Mouse (Mus musculus) kidney, adult 2 months (tissue): ENCODE data around the gene Slc22a17. TPM values are rescaled to one million over a fixed set of nuclear protein-coding genes. Genes with fewer than 3 reads are reported as not detected.
"Not testable (repeated sequence)": the region's sequence is repeated elsewhere in the genome, so short reads cannot be mapped to it uniquely, and the experiment has no call there.

Experiments used
- DNase-seq: peaks from one replicate; pipeline ENCODE4 v3.0.0; 2021
- H3K27ac ChIP-seq: fragments of 200-500 bp; 2 replicates; pipeline ENCODE4 v1.5.1; 2012; ENCODE audit warnings: low read depth, low read length, control low read depth, inconsistent platforms; ENCODE audit not compliant: insufficient read depth
- H3K27me3 ChIP-seq: fragments of 200-500 bp; replicated peaks from 2 replicates; pipeline ENCODE4 v1.6.1; 2012; ENCODE audit warnings: mild to moderate bottlenecking, moderate library complexity, low read length, inconsistent platforms; ENCODE audit not compliant: control insufficient read depth, insufficient read depth
- H3K36me3 ChIP-seq: fragments of 200-500 bp; 2 replicates; pipeline ENCODE4 v1.6.1; 2012; ENCODE audit warnings: mild to moderate bottlenecking, moderate library complexity, low read length, inconsistent platforms; ENCODE audit not compliant: control insufficient read depth, insufficient read depth
- H3K4me1 ChIP-seq: fragments of 200-500 bp; 2 replicates; pipeline ENCODE4 v1.6.1; 2011; ENCODE audit warnings: low read length; ENCODE audit not compliant: control insufficient read depth, insufficient read depth
- H3K4me3 ChIP-seq: fragments of 200-500 bp; 2 replicates; pipeline ENCODE4 v1.5.1; 2011; ENCODE audit warnings: mild to moderate bottlenecking, low read depth, low read length, control low read depth; ENCODE audit not compliant: insufficient read depth
- CTCF ChIP-seq: fragments of 200-500 bp; conservative IDR thresholded peaks from 2 replicates; pipeline ENCODE4 v1.5.1; 2011; ENCODE audit warnings: low read depth, mild to moderate bottlenecking, control low read depth, low read length, moderate library complexity, mixed read lengths; ENCODE audit not compliant: insufficient read depth, insufficient read length
- POLR2A ChIP-seq: fragments of 200-500 bp; IDR thresholded peaks from one replicate; pipeline ENCODE4 v1.6.1; 2011; ENCODE audit warnings: low read depth, low read length, control low read depth
- WGBS: fragments of 180-500 bp; shearing (Covaris S2); methylation state at CpG from one replicate; pipeline ENCODE4 v1.1.7; 2018; 5-methylcytosine and 5-hydroxymethylcytosine counted together
- polyA plus RNA-seq: library from polyadenylated mRNA; depleted of rRNA; stranded (reverse); fragments of >200 nt; gene quantifications from 2 replicates; pipeline ENCODE4 v1.2.3, GENCODE M21; 2012; rRNA removed

The Slc22a17 gene
- 63.9 and 85.8 TPM in 2 replicates for polyA plus RNA-seq

DNA sequence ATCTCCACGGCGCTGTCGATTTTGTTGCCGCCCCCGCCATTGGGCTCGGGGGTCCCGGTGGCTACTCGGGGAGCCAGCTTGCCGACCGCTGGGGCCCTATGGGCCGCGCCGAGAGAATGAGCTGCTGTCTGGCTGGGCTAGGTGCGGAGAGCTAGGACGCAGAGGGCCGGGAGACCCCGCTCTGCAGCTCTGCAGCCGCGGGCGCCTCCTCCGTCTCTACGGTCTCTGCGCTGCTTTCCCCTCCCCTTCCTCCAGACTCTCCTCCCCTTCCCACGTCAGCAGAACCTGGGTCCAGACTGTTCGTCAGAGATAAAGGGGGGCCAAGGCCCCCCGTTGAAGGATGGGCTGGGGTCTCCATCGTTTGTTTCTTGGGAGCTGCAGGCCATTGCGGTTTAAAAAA, at the start of gene Slc22a17:
Gene Slc22a17 (minus strand): TSS at position 247 of the 400 bp plus-strand sequence.
- Histone ChIP-seq H3K4me3 (peak within 1 kb of the TSS; percentile 93), H3K27ac (no peak within 1 kb of the TSS), H3K36me3 (no peaks in the 10 kb centered on the region), H3K27me3 (no peaks in the 10 kb centered on the region), H3K4me1 (0 out of 2 replicates have a peak, but pooled peaks cover 3% of the 10 kb centered on the region)
- peak; percentile 46 for TF ChIP-seq POLR2A
- no peak for TF ChIP-seq CTCF
- peak; percentile 69 for DNase-seq
- WGBS = under 1% methylated on average over 28 of the region's 28 CpGs

GRCm38 (mm10) chr14:54962714-54963113, 49.8 kb upstream of the Slc22a17 start:
- Histone ChIP-seq H3K4me3 (no peak overlapping the region), H3K4me1 (no peaks in the 10 kb centered on the region), H3K36me3 (no peaks in the 10 kb centered on the region), H3K27me3 (no peaks in the 10 kb centered on the region), H3K27ac (no peak overlapping the region)
- no peak for DNase-seq
- TF ChIP-seq CTCF (no peak), POLR2A (no peak)
- 84% methylated on average over 7 of the region's 7 CpGs for WGBS

DNA sequence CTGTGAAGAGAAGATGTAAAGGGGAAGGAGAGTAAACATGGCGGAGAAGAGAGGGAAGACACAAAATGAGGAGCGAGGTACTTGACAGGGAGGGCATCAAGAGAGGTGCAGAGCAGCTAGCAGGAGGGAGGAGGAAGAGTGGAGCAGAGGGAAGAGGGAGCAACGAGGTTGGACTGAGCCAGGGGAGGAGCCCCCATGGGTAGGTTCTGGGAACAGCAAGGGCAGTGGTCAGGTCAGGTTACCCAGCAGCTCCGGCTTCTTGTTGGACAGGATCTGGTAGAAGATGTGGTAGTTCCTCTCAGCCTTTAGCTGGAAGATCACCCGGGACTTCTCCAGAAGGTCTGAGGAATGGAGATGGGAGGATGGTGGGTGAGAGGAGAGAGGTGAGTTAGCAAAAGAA, 48.6 kb upstream of the Slc22a17 start:
- no peak overlapping the region for H3K27ac ChIP-seq
- no peaks in the 10 kb centered on the region for H3K36me3 ChIP-seq
- no peak overlapping the region for H3K4me3 ChIP-seq
- H3K4me1 ChIP-seq = no peaks in the 10 kb centered on the region
- TF ChIP-seq POLR2A (no peak), CTCF (no peak)
- WGBS = 72% methylated on average over 5 of the region's 5 CpGs
- no peaks in the 10 kb centered on the region for H3K27me3 ChIP-seq
- DNase-seq = no peak

DNA sequence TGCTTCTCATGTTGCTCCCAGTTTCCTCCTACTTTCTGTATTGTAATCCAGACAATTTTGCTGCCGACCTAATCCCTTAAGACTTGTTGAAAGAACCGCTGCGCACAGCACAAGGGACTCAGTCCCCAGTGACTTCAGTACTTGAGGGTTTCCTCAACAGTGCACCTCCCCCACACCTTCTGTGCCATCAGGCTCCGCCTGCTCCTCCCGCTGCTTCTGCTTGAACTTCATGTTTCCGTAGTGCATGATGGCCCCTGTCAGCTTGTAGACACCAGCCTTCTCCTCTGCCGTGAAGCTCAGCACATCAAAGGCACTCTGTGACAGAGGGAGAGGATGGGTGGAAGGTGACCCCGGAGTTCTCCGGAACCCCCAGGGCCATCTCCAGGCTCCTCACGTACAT, 47.8 kb upstream of the Slc22a17 start:
- H3K36me3 ChIP-seq = no peaks in the 10 kb centered on the region
- WGBS = 71% methylated on average over 10 of the region's 10 CpGs
- no peak for DNase-seq
- TF ChIP-seq CTCF = no peak
- H3K27me3 ChIP-seq = no peaks in the 10 kb centered on the region
- H3K4me3 ChIP-seq = no peak overlapping the region
- H3K27ac ChIP-seq = no peak overlapping the region
- no peaks in the 10 kb centered on the region for H3K4me1 ChIP-seq

DNA sequence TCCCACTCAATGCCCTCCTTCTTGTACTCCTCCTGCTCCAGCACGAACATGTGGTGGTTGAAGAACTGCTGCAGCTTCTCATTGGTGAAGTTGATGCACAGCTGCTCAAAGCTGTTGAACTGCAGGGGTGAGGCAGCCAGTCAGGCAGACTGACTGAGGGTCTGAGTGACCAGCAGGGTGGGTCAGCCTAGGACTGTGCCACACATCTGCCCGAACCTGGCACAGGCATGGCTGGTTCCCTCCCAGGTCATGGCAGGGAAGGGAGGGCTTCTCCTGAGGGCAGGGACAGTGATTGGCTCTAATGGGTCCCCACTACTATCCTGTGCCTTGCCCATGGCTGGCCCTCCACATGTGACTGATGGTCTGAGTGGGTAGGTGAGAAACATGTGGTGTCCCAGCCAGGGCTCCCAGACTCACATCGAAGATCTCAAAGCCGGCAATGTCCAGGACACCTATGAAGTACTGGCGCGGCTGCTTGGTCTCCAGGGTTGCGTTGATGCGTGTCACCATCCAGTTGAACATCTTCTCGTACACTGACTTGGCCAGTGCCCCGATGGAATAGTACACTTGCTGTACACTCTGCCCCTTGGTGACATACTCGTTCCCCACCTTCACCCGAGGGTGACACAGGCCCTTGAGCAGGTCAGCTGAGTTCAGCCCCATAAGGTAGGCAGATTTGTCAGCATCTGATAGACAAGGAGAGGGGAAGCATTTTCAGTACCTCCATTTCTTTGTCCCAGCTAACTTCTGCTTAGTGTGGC, 47.1 kb upstream of the Slc22a17 start:
- not testable (repeated sequence) for H3K36me3 ChIP-seq, H3K27me3 ChIP-seq, H3K27ac ChIP-seq, DNase-seq, H3K4me3 ChIP-seq, H3K4me1 ChIP-seq
- 89% methylated on average over 12 of the region's 12 CpGs for WGBS

DNA sequence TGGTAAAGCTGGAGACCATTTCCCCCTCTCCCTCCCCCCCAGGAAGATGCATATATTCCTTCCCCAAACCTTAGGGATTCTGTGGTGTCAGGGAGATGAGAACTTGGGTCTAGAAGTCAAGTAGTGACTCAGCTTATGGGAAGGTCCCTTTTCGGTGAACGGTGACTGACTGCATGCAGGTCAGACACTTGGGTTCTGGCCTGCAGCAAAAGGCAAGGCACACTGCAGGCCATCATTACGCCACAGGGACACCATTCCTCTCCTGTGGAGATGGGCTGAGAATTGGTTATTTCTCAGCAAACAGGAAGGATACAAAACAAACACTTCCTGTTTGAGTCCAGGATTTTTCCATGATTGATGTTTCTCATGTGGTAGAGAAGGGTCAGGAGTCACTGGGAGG, 46.3 kb upstream of the Slc22a17 start:
- Histone ChIP-seq H3K4me1 (no peaks in the 10 kb centered on the region), H3K27me3 (no peaks in the 10 kb centered on the region), H3K4me3 (no peak overlapping the region), H3K36me3 (no peaks in the 10 kb centered on the region), H3K27ac (no peak overlapping the region)
- WGBS = 81% methylated on average over 3 of the region's 3 CpGs
- no peak for DNase-seq
- TF ChIP-seq CTCF (no peak), POLR2A (no peak)

- no peaks in the 10 kb centered on the region for H3K27me3 ChIP-seq
- no peaks in the 10 kb centered on the region for H3K4me1 ChIP-seq
- WGBS = 71% methylated on average over 4 of the region's 4 CpGs
- no peak for TF ChIP-seq CTCF
- TF ChIP-seq POLR2A = no peak
- H3K4me3 ChIP-seq = no peak overlapping the region
- H3K27ac ChIP-seq = no peak overlapping the region
- H3K36me3 ChIP-seq = no peaks in the 10 kb centered on the region
- DNase-seq = no peak
These were observed 45.6 kb upstream of the Slc22a17 start for GRCm38 (mm10) chr14:54958503-54958902.
